Mouse (Mus musculus): Measurements from ENCODE around the gene 4930452B06Rik. TPM values are rescaled to one million over a fixed set of nuclear protein-coding genes. Genes with fewer than 3 reads are reported as not detected.

The 4930452B06Rik gene
- total and polyA plus RNA-seq, 3 experiments: not detected

DNA sequence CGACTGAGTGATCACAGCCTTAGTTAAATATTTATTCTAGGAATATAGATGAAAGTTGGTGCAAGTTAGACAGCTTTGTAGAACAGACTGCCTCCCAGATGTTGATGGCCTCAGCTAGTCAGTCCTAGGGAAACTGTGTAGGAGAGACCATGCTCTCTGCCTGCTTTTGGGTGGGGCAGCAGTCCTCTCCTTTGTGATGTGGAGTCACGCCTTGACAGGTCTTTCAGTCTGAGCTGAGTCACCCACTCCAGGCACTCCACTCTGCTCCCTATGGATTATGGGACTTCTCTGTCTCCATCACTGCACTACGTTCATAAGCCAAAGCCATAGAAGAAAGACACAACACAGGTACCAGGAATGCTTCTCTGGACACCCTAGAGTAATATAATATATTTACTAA lies 55.9 kb downstream of the 4930452B06Rik start (continued):
- TF ChIP-seq NRF1 (IDR thresholded peaks at IDR 0.05; ENCODE audit: insufficient read depth, low read depth, low read length, poor library complexity, severe bottlenecking) (no peak), POLR2A (IDR thresholded peaks at IDR 0.05; ENCODE audit: control insufficient read depth in 1 of 2, insufficient read depth in 1 of 2, low read depth in 1 of 2, low read length in 2 of 2, poor library complexity in 1 of 2) (no peak)

DNA sequence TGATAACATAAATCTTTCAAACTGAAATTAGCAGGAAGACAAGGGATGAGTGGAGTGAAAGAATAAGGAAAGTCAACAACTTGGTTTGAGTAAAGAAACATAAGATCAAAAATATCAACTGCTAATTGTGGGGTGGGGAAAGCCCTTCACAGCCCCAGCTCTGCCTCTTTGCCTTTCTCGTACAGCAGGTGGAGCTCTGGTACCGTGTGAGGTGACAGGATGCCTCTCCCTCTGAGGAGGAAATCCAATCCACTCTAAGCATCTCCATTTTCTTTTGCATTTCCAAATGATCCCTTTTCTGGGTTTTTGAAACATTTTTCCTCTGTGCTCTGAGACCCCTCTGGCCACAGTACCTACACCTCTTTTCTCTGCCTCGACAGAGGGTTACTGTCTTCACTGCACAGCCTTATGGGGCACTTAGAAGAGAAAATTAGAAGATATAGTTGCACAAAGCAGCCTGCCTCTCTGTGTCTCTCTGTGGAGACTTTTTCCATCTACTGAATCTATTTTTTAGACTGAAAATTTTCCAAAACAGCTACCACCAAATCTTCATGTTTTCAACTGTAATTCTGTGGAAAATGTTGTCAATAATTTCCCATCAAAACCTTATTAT lies 57.4 kb downstream of the 4930452B06Rik start:
- H3K9me3 ChIP-seq (replicated peaks; ENCODE audit: insufficient read depth, low read length): no peaks in the 10 kb centered on the region
- no peaks in the 10 kb centered on the region for H3K36me3 ChIP-seq (ENCODE audit: control insufficient read depth in 1 of 2, insufficient read depth in 2 of 2, low read length in 2 of 2)
- no peaks in the 10 kb centered on the region for H3K79me2 ChIP-seq (ENCODE audit: control insufficient read depth, insufficient read depth, low read length, poor library complexity)
- H3K27ac ChIP-seq (ENCODE audit: control insufficient read depth, low read depth, low read length): no peak overlapping the region
- no peak for TF ChIP-seq ZNF384 (IDR thresholded peaks at IDR 0.05; ENCODE audit: low read depth, low read length)
- no peak for TF ChIP-seq TBP (IDR thresholded peaks at IDR 0.05; ENCODE audit: low read depth, low read length)
- peak in 2 of 3 experiments; percentile 31 to 52; a peak in 4 of 6 replicates for TF ChIP-seq CTCF (IDR thresholded peaks at IDR 0.05 in 2 of 3, conservative IDR thresholded peaks at IDR 0.05 in 1 of 3; ENCODE audit: control insufficient read depth in 1 of 3, insufficient read depth in 1 of 3, low read depth in 2 of 3, low read length in 3 of 3, poor library complexity in 1 of 3, severe bottlenecking in 1 of 3)
- peak; percentile 41 for TF ChIP-seq RAD21 (IDR thresholded peaks at IDR 0.05; ENCODE audit: low read depth, low read length)
- TF ChIP-seq NELFE (IDR thresholded peaks at IDR 0.05; ENCODE audit: low read depth, low read length): no peak
- no peak for TF ChIP-seq MAX (IDR thresholded peaks at IDR 0.05; ENCODE audit: low read length)
- no peak for TF ChIP-seq ELF1 (IDR thresholded peaks at IDR 0.05; ENCODE audit: low read depth, low read length)
- TF ChIP-seq POLR2A (IDR thresholded peaks at IDR 0.05; ENCODE audit: control insufficient read depth in 1 of 2, insufficient read depth in 1 of 2, low read depth in 1 of 2, low read length in 2 of 2, poor library complexity in 1 of 2): no peak
- no peak for TF ChIP-seq USF1 (IDR thresholded peaks at IDR 0.05; ENCODE audit: low read depth, low read length)
- peak; percentile 30; the same call in 1 of the 2 replicates for TF ChIP-seq SMC3 (IDR thresholded peaks at IDR 0.05; ENCODE audit: low read depth, low read length)
- TF ChIP-seq TCF12 (IDR thresholded peaks at IDR 0.05; ENCODE audit: low read depth, low read length): no peak
- no peak for TF ChIP-seq CHD2 (IDR thresholded peaks at IDR 0.05; ENCODE audit: low read length)
- TF ChIP-seq MEF2A (IDR thresholded peaks at IDR 0.05; ENCODE audit: extremely low read depth, insufficient replicate concordance, low read depth, low read length, poor library complexity, severe bottlenecking): no peak
- TF ChIP-seq MYB (IDR thresholded peaks at IDR 0.05; ENCODE audit: low read depth, low read length): no peak
- H3K4me1 ChIP-seq (ENCODE audit: control insufficient read depth in 1 of 2, insufficient read depth in 2 of 2, low read length in 2 of 2): no peaks in the 10 kb centered on the region
- H3K27me3 ChIP-seq (ENCODE audit: control insufficient read depth in 1 of 2, insufficient read depth in 2 of 2, low read length in 2 of 2): no peaks in the 10 kb centered on the region; a peak in 1 of 4 replicates
- no peak overlapping the region for H3K4me3 ChIP-seq (ENCODE audit: control insufficient read depth in 1 of 2, insufficient read depth in 1 of 2, low read depth in 2 of 2, low read length in 2 of 2)
- DNase-seq (ENCODE audit: low read depth, low spot score): peak; percentile 3
- no peak overlapping the region for H3K9ac ChIP-seq (ENCODE audit: control insufficient read depth, low read depth, low read length, poor library complexity, severe bottlenecking)

- H3K79me2 ChIP-seq (ENCODE audit: control insufficient read depth, insufficient read depth, low read length, poor library complexity): no peaks in the 10 kb centered on the region
- no peak overlapping the region for H3K4me3 ChIP-seq (ENCODE audit: control insufficient read depth in 1 of 2, insufficient read depth in 1 of 2, low read depth in 2 of 2, low read length in 2 of 2)
- no peak for TF ChIP-seq EP300 (IDR thresholded peaks at IDR 0.05; ENCODE audit: low read depth in 1 of 2, low read length in 2 of 2)
- no peak for TF ChIP-seq JUND (IDR thresholded peaks at IDR 0.05; ENCODE audit: low read depth, low read length)
- TF ChIP-seq BHLHE40 (IDR thresholded peaks at IDR 0.05; ENCODE audit: borderline replicate concordance, low read depth, low read length): no peak
- no peak for TF ChIP-seq TAL1 (IDR thresholded peaks at IDR 0.05; ENCODE audit: low read length)
- no peak for TF ChIP-seq RCOR1 (IDR thresholded peaks at IDR 0.05; ENCODE audit: low read depth, low read length)
- no peak for TF ChIP-seq GABPA (IDR thresholded peaks at IDR 0.05; ENCODE audit: low read depth, low read length)
- no peak for TF ChIP-seq NELFE (IDR thresholded peaks at IDR 0.05; ENCODE audit: low read depth, low read length)
- TF ChIP-seq HCFC1 (IDR thresholded peaks at IDR 0.05; ENCODE audit: low read depth, low read length): no peak
- TF ChIP-seq ELF1 (IDR thresholded peaks at IDR 0.05; ENCODE audit: low read depth, low read length): no peak
- TF ChIP-seq MYB (IDR thresholded peaks at IDR 0.05; ENCODE audit: low read depth, low read length): no peak
- no peak for TF ChIP-seq MEF2A (IDR thresholded peaks at IDR 0.05; ENCODE audit: extremely low read depth, insufficient replicate concordance, low read depth, low read length, poor library complexity, severe bottlenecking)
Measured at GRCm38 (mm10) chr14:8604898-8605297, 61.1 kb downstream of the 4930452B06Rik start.

More at GRCm38 (mm10) chr14:8604898-8605297, 61.1 kb downstream of the 4930452B06Rik start:
- H3K9ac ChIP-seq (ENCODE audit: control insufficient read depth, low read depth, low read length, poor library complexity, severe bottlenecking): no peak overlapping the region
- no peaks in the 10 kb centered on the region for H3K36me3 ChIP-seq (ENCODE audit: control insufficient read depth in 1 of 2, insufficient read depth in 2 of 2, low read length in 2 of 2)
- H3K9me3 ChIP-seq (replicated peaks; ENCODE audit: insufficient read depth, low read length): no peaks in the 10 kb centered on the region
- DNase-seq (ENCODE audit: low read depth, low spot score): no peak
- H3K27ac ChIP-seq (ENCODE audit: control insufficient read depth, low read depth, low read length): no peak overlapping the region
- H3K4me1 ChIP-seq (ENCODE audit: control insufficient read depth in 1 of 2, insufficient read depth in 2 of 2, low read length in 2 of 2): no peaks in the 10 kb centered on the region
- no peaks in the 10 kb centered on the region for H3K27me3 ChIP-seq (ENCODE audit: control insufficient read depth in 1 of 2, insufficient read depth in 2 of 2, low read length in 2 of 2)
